In the genomic region with DNA sequence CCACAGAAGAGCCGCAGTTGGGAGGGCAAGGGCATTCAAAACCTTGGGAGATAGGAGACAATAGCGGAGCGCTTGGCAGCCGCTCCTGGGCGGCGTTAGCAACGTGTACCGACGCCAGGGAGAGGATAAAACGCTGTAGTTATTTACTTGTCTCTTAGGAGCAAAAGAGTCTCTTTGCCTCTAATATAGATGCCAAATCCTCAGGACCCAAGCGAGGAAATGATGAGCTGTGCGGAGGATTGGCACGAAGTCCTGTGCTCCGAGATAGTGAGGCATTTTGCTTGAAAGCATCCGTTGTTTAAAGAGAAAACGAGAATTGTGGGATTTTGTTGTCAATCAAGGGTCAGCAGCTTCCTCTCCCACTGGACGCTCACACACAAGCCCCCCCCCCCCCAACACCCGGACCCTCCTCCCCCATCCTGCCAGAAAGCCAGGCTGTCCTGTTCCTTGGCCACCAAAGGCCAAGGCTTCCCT, we compare ENCODE assay signal across 7 mouse cellular contexts.
DNase-seq lines count a peak whose midpoint lies in the region; ATAC-seq and TF ChIP-seq lines count a peak whose summit lies in the region.

No protein-coding gene starts in this region.

- peak; percentile 59 for DNase-seq in Muller cell, postnatal 12 days (ENCODE audit: inconsistent ontology term)
- peak; percentile 93 for DNase-seq in brain, embryonic 14.5 days (ENCODE audit: low read depth)
- peak; percentile 43 for DNase-seq in hindbrain, embryonic 11.5 days (ENCODE audit: low spot score)
- DNase-seq in limb, embryonic 10.5 days (ENCODE audit: low spot score), result no peak
- DNase-seq in adrenal gland, adult (ENCODE audit: inconsistent age in 2 of 2, low spot score in 1 of 2), result no peak
- DNase-seq in gastrocnemius, postnatal 4 days (ENCODE audit: low spot score in 2 of 2), result no peak

- TF ChIP-seq POLR2A in brain, embryonic 14.5 days (IDR thresholded peaks at IDR 0.05; ENCODE audit: borderline replicate concordance, extremely low read depth, insufficient read depth, insufficient read length, poor library complexity, severe bottlenecking), result no peak

- WGBS in hindbrain, embryonic 11.5 days, result 36% methylated on average over 18 of the region's 18 CpGs
- 72% methylated on average over 18 of the region's 18 CpGs for WGBS in limb, embryonic 10.5 days
- WGBS in stomach, embryonic 16.5 days, result 48% methylated on average over 18 of the region's 18 CpGs

- no peak overlapping the region for H3K9ac ChIP-seq in hindbrain, embryonic 11.5 days (ENCODE audit: low read depth, low read length)
- no peak overlapping the region for H3K9ac ChIP-seq in stomach, embryonic 16.5 days (ENCODE audit: low read length)

- H3K27ac ChIP-seq in hindbrain, embryonic 11.5 days (ENCODE audit: low read depth, low read length), result peak overlapping the region; percentile 14
- peak overlapping the region; percentile 76 for H3K27ac ChIP-seq in limb, embryonic 10.5 days
- H3K27ac ChIP-seq in stomach, embryonic 16.5 days (ENCODE audit: low read length), result no peak overlapping the region

- peak; percentile 70 for ATAC-seq in hindbrain, embryonic 11.5 days (ENCODE audit: low FRiP score)
- ATAC-seq in stomach, embryonic 16.5 days (ENCODE audit: insufficient read depth, low FRiP score), result no peak

- no peak overlapping the region for H3K4me3 ChIP-seq in hindbrain, embryonic 11.5 days (ENCODE audit: low read depth, low read length)
- H3K4me3 ChIP-seq in limb, embryonic 10.5 days, result no peak overlapping the region
- no peak overlapping the region for H3K4me3 ChIP-seq in stomach, embryonic 16.5 days (replicated peaks; ENCODE audit: low read length)

- no peaks in the 10 kb centered on the region for H3K9me3 ChIP-seq in hindbrain, embryonic 11.5 days (ENCODE audit: control insufficient read depth, low read length)
- no peaks in the 10 kb centered on the region for H3K9me3 ChIP-seq in limb, embryonic 10.5 days (replicated peaks)
- H3K9me3 ChIP-seq in stomach, embryonic 16.5 days (replicated peaks; ENCODE audit: control insufficient read depth, low read length), result no peaks in the 10 kb centered on the region

- TF ChIP-seq CTCF in brain, embryonic 14.5 days (IDR thresholded peaks at IDR 0.05; ENCODE audit: borderline replicate concordance, extremely low read depth, insufficient read depth, insufficient read length), result no peak

- peaks cover 6% of the 10 kb centered on the region for H3K4me1 ChIP-seq in hindbrain, embryonic 11.5 days (replicated peaks; ENCODE audit: control insufficient read depth, insufficient read depth, low read length)
- peaks cover 49% of the 10 kb centered on the region for H3K4me1 ChIP-seq in limb, embryonic 10.5 days
- no peaks in the 10 kb centered on the region for H3K4me1 ChIP-seq in stomach, embryonic 16.5 days (ENCODE audit: control insufficient read depth, insufficient read depth, low read length)

- no peaks in the 10 kb centered on the region for H3K27me3 ChIP-seq in hindbrain, embryonic 11.5 days (ENCODE audit: control insufficient read depth, insufficient read depth, low read length)
- no peaks in the 10 kb centered on the region for H3K27me3 ChIP-seq in limb, embryonic 10.5 days (ENCODE audit: low read depth, poor library complexity, severe bottlenecking)
- H3K27me3 ChIP-seq in stomach, embryonic 16.5 days (ENCODE audit: control insufficient read depth, insufficient read depth, low read length), result no peaks in the 10 kb centered on the region; the same call in 1 of the 2 replicates

- peak overlapping the region; percentile 24 for H3K4me2 ChIP-seq in hindbrain, embryonic 11.5 days (replicated peaks; ENCODE audit: low read depth, low read length)
- H3K4me2 ChIP-seq in stomach, embryonic 16.5 days (ENCODE audit: low read depth, low read length), result 0 out of 2 replicates have a peak overlapping the region, but pooled peaks have one; percentile 6

- H3K36me3 ChIP-seq in hindbrain, embryonic 11.5 days (ENCODE audit: control insufficient read depth, insufficient read depth, low read length), result no peaks in the 10 kb centered on the region
- no peaks in the 10 kb centered on the region for H3K36me3 ChIP-seq in limb, embryonic 10.5 days
- H3K36me3 ChIP-seq in stomach, embryonic 16.5 days (ENCODE audit: control insufficient read depth, insufficient read depth, low read length), result no peaks in the 10 kb centered on the region

Comparison
In these comparisons a context has a peak if more than half of its experiments do, and no peak if none do; other contexts are left out.
1. DNase-seq: peak in Muller cell, postnatal 12 days (single experiment), brain, embryonic 14.5 days (single experiment) and hindbrain, embryonic 11.5 days (single experiment); none in limb, embryonic 10.5 days (single experiment), adrenal gland, adult (0 of 2) and gastrocnemius, postnatal 4 days (0 of 2).